Mouse (Mus musculus) CD4-positive, CD25-positive, alpha-beta regulatory T cell, adult 9 weeks (primary cell): ENCODE measurements around the gene Pcyox1. TPM values are rescaled to one million over a fixed set of nuclear protein-coding genes. Genes with fewer than 3 reads are reported as not detected.

Experiments used
- polyA plus RNA-seq: library from polyadenylated mRNA; unstranded; fragments of 100-300 nt; shearing (Covaris generic); gene quantifications from one replicate; pipeline ENCODE4 v1.2.1, GENCODE M21; 2017

Pcyox1 gene
- polyA plus RNA-seq: 15.4 TPM

DNA sequence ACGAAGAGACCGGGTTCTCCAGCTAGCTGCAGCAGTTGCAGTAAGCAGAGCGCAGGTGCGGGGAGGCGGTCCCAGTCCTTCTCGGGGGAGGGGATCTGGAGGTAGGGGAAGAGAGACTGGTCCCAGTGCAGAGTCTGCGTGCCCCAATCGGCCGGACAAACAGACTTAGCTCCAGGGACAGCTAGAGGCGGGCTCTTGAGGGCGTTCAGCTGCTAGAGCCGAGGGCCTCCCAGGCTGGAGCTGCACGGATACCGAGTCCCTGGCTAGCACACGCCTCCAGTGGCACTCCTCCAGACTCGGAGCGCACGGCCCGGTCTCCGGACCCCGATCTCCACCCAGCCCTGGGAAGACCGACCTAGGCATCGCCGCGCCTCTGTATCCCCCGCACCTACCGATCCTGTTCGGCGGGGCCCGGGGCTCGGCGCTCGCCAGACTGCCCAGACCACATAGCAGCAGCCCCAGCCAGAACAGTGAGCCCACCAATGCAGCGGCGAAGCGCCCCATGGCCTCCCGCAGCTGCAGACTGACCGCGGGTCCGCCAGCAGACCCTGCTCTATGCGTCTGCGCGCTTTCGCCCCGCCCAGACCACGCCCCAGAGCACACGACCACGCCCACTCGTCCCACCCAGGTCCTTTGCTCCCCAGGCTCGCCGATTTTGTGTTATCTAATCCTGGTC is at the start of gene Pcyox1:
Gene Pcyox1, minus strand, starts transcription at position 574 of the 676 bp plus-strand sequence.

DNA sequence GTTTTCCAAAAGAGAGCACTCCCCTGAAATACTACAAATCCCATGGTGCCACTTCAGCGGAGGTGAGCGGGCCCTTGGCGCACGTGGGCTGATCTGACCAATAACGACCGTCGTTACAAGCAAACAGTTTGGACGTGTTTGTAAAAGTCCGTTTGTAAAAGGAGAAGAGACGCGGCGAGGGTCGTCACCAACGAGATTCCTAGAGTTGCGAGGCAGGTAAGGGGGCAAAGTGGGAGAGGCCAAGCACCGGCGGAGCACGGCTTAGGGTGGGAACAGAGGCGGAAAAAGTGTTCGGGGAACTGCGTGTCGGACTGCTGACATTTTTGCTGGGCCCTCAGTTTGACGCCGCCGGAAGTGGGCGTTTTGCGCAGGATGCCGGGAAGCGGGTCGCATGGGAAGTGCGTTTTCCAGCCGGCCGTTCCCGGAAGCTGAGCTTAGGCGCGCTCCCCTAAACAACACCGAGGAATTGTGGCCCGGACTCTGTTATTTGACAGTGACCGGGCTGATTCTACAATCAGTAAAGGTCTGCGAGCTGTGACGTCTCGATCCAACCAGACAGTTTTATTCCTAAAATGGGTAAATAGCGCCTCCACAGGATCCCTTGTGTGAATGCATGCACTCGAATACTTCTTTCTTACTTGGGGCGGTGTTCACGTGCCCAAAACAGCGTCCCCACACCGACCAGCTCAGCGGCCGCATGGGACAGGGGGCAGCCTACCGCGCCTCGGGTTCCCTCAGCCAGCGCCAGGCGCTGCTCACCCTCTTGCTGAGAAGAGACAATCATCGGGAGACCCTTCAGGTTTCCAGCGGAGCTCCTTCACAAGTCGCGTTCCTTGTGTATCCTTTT is 41.5 kb upstream of the Pcyox1 start, which contains the start of gene C87436:
Gene C87436, plus strand, starts transcription at position 103 of the 847 bp plus-strand sequence.

DNA sequence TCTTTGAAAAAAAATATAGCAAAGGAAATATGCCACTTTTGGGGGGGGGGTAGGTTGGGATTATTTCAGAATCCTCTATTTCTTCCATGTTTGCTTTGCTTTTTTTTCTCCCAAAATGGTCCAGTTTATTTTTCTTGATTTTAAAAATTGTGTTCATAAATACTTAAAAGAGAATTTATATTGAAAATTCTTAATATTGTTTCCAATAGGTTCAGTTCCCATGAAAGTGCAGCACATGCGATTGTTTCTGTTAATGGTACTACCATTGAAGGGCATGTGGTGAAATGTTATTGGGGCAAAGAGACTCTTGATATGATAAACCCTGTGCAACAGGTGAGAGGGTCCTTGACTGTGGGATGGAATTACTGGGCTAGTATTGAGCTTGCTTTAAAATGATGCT is 29.4 kb upstream of the Pcyox1 start, which contains the start of gene Gm44790:
Gene Gm44790, plus strand, starts transcription at position 301 of the 400 bp plus-strand sequence.

DNA sequence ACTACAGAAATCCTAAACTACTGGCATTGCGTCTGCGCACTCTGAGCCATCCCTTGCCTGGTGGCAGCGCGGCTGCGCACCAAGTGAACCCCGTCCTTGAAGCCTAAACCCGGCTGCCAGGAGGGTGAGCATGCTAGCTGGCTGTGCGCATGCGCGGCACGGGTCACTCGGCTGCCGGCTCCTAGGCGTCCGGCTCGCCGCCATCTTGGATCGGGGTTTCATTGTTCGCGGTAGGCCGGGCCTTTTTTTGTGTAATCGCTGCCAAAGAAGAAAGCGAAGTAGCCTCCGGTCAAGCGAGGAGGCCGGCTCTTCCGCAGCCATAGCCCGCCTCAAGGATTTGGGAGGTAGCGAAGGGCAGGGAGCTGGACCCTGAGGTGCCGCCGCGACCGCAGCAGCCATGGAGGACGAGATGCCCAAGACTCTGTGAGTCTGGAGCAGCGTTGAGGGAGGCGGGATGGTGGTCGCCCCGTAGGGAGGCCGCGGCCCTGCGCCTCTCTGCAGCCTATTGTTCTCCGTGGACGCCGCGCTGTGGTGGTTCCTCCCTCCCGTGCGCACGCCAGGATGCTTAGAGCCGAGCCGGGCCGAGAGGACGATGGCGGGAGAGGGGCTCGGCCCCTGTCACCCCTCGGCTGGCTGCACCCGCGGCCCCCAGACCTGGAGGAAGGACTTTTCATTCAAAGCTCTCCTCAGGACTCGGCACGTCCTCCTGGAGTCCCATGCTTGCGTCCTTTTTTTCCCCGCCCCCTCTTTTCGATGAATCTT is 7.3 kb upstream of the Pcyox1 start, which contains the start of gene Tia1:
Gene Tia1, plus strand, starts transcription at position 120 of the 762 bp plus-strand sequence.

DNA sequence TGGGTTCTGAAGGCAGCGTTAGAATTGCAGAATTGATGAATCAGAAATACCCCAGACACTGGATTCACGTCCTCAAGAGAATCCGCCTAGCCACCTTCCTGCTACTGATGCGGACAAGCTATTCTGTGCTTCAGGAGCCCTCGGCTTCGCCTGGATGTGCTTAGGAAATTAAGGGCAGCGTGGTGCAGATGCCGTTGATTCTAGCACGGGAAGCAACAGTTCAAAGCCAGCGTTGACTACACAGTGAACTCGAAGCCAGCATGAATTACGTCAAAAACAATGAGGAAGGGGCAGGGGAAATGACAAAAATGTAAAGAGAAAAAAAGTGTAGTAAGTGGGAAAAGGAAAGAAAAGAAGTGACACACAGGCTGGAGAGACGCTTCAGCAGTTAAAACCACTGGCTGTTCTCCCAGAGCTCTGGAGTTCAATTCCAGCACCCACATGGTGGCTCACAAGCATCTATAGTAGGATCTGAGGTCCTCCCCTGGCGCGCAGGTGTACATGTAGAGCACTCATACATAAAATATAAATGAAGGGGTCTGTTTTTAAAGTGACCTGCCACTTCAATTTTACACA is 26.1 kb downstream of the Pcyox1 start, which contains the start of gene Snrpg:
Gene Snrpg, plus strand, starts transcription at position 541 of the 576 bp plus-strand sequence.

DNA sequence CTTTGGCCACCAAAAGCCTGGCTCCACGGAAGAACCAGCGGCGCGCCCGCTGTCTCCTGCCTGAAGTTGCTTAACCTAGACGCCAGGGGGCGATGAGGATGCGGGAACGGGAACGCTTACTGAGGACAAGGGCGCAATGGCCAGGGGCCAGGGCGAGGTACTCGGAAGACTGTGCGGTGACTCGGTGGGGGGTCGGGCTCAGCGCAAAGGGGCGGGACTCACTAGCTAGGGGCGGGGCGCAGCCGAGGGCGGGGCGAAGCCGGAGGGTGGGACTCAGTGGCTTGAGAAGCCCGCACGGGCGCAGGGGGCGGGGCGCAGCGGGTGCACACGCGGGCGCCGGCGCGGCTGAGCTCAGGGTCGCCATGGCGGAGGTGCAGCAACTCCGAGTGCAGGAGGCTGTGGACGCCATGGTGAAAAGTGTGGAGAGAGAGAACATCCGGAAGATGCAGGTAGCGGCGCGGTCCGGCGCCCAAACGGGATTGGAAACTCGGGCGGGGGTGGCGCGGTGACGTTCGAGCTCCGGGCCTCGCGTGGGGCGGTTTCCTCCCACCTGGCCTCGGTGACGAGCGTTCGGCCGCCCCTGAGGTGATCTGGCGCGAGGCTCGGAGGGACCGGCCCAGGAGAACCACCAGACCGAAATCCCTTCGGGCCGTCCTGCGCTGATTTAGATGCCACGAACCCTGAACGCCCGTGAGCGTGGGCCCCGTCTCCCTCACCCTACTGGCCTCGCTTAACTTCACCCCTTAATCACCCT is 31.4 kb downstream of the Pcyox1 start, which contains the start of gene Fam136a:
Gene Fam136a, plus strand, starts transcription at position 276 of the 754 bp plus-strand sequence.

Other genes starting within 250 kb of the Pcyox1 start
- gene Tgfa, start 201.9 kb downstream of the Pcyox1 start, polyA plus RNA-seq: not detected
- 49.3 TPM for gene Fam136a, start 31.5 kb downstream of the Pcyox1 start, polyA plus RNA-seq
- 452 TPM for gene Snrpg, start 25.9 kb downstream of the Pcyox1 start, polyA plus RNA-seq
- gene Tia1, start 7.1 kb upstream of the Pcyox1 start, polyA plus RNA-seq: 130 TPM
- not detected for gene Gm44790, start 29.5 kb upstream of the Pcyox1 start, polyA plus RNA-seq
- 60.4 TPM for gene C87436, start 41.2 kb upstream of the Pcyox1 start, polyA plus RNA-seq
- 46.9 TPM for gene Pcbp1, start 129.2 kb upstream of the Pcyox1 start, polyA plus RNA-seq
- gene Asprv1, start 231.0 kb upstream of the Pcyox1 start, polyA plus RNA-seq: 0.47 TPM